Mouse (Mus musculus) cortical plate, adult 2 months (tissue): ENCODE results near the gene Cbx1. TPM values are rescaled to one million over a fixed set of nuclear protein-coding genes. Genes with fewer than 3 reads are reported as not detected.
"Not testable (repeated sequence)": the region's sequence is repeated elsewhere in the genome, so short reads cannot be mapped to it uniquely, and the experiment has no call there.

Experiments
- H3K27ac ChIP-seq: fragments of 200-500 bp; 2 replicates; pipeline ENCODE4 v1.5.1; 2012; ENCODE audit warnings: low read length, control low read depth, inconsistent platforms; ENCODE audit not compliant: insufficient read depth
- H3K4me1 ChIP-seq: fragments of 200-500 bp; 2 replicates; pipeline ENCODE4 v1.6.1; 2011; ENCODE audit warnings: low read length; ENCODE audit not compliant: control insufficient read depth, insufficient read depth
- H3K4me3 ChIP-seq: fragments of 200-500 bp; 2 replicates; pipeline ENCODE4 v1.5.1; 2011; ENCODE audit warnings: mild to moderate bottlenecking, low read length, control low read depth; ENCODE audit not compliant: insufficient read depth
- CTCF ChIP-seq: fragments of 200-500 bp; IDR thresholded peaks from 2 replicates; pipeline ENCODE4 v1.5.1; 2011; ENCODE audit warnings: mild to moderate bottlenecking, control low read depth, low read length; ENCODE audit not compliant: insufficient read depth; ENCODE audit errors: extremely low read depth
- POLR2A ChIP-seq: fragments of 200-500 bp; IDR thresholded peaks from 2 replicates; pipeline ENCODE4 v1.6.1; 2011; ENCODE audit warnings: mild to moderate bottlenecking, low read length, control low read depth; ENCODE audit not compliant: insufficient read depth; ENCODE audit errors: extremely low read depth
- polyA plus RNA-seq: library from polyadenylated mRNA; depleted of rRNA; stranded (reverse); fragments of >200 nt; gene quantifications from 2 replicates; pipeline ENCODE4 v1.2.3, GENCODE M21; 2012; rRNA removed

Gene Cbx1
- polyA plus RNA-seq, 1 experiment = 27.1 TPM

DNA sequence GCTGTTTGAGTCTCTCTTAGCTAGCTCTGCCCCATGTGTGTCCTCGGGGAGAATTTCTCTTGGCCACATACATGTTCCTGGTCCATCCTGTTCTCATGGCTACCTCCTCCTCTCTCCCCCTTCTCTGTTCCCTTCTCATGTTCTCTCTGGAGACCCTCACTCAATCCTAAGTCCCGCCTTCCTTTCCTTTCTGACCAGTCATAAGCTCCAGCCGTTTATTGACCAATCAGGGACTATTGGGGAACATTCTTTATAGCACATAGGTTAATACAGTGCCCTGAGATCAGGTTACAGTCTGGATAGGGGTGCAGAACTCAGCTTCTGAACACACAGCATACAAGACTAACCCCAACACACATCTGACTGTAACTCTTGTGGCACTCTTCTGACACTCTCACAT lies 58.3 kb downstream of the Cbx1 start:
- H3K4me3 ChIP-seq = no peak overlapping the region
- no peak for TF ChIP-seq CTCF
- no peaks in the 10 kb centered on the region for H3K4me1 ChIP-seq
- no peak overlapping the region for H3K27ac ChIP-seq

DNA sequence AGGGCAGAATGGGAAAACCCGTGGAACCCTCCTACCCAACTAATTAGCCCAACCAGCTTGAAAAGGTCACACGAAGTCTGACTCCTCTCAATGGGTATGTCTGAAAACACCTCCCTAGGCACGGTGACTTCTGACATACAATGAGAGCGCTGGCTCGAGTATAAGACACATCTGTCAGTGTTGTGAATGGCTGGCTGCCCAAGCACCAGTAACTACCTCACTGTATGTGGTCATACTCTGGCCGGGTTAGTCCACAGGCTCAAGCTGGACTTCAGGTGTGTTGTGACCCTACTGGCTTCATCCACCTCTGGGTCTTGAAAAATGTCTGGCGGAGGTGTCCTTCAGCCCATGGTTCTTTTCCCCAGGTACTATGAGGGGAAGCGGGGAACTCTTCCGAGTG lies 59.8 kb downstream of the Cbx1 start:
- Histone ChIP-seq H3K4me1 (no peaks in the 10 kb centered on the region), H3K4me3 (no peak overlapping the region), H3K27ac (no peak overlapping the region)
- TF ChIP-seq POLR2A (no peak), CTCF (no peak)

DNA sequence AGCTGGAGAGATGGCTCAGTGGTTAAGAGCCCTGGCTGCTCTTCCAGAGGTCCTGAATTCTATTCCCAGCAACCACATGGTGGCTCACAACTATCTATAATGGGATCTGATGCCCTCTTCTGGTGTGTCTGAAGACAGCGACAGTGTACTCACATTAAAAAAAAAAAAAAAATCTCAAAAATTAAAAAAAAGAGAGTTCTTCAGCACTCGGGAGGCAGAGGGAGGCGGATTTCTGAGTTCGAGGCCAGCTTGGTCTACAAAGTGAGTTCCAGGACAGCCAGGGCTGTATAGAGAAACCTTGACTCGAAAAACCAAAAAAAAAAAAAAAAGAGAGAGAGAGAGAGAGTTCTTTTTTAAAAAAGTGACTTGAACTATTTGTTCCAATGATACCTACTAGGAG lies 60.2 kb downstream of the Cbx1 start:
- not testable (repeated sequence) for H3K27ac ChIP-seq, H3K4me1 ChIP-seq
- peak overlapping the region; percentile 36; the same call in 1 of the 2 replicates for H3K4me3 ChIP-seq

DNA sequence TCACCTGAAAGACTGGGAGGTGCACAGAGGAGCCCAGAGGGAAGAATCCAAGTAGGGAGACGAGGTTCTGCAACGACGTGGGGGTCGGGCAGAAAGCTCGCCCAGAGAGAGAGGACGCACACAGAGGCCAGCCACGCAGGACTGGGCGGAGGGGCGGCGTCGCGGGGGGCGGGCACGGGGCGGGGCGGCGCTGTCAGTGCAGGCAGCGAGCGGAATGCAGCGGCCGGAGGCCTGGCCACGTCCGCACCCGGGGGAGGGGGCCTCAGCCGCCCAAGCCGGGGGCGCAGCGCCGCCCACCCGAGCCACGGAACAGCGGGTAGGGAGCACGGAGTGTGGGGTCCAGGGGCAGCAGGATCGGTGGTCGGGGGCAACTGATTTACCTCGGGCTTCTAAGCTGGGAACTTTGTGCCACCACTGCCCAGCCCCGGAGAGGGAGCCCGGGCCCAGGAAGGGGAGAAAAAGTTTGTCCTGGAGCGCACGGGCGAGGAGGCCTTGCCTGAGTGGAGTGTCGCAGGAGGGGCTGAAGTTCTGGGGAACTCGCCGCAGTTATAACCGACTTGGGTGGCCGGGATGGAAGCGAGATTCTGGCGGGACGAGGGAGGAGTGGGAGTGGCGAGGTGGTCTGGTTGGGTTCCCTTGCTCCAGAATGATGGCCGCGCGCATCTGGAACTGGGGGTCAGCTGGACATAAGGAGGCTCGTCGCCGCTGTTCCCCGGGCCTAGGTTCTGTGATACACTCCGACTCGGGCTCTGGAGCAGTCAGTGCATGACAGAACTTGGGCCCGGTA lies 60.9 kb downstream of the Cbx1 start, which contains the start of gene Copz2:
TSS of gene Copz2 (plus strand) at position 190 of the 787 bp plus-strand sequence.
- Histone ChIP-seq H3K27ac (no peak within 1 kb of the TSS), H3K4me3 (peak within 1 kb of the TSS; percentile 36), H3K4me1 (no peaks in the 10 kb centered on the region)
- TF ChIP-seq CTCF (no peak), POLR2A (no peak)

DNA sequence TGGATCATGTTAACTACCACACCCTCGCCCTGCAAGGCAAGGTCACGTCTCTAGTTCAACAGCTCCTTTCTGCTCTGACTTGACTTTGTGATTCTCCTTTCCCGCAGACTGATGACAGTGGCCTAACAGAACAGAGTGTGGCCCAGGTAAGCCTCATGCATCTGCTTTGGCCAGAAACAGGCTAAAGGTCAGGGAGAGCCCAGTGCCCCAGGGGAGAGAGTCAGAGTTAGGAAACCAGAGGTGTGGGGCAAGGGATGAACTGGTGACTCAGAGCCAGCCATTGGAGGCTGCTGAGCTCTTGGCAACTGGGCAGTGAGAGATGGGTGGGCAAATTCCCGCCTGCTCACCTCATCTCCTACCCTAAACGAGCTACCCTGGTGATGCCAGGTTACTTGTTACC lies 68.5 kb downstream of the Cbx1 start:
- TF ChIP-seq CTCF = no peak
- no peak for TF ChIP-seq POLR2A
- Histone ChIP-seq H3K4me3 (no peak overlapping the region), H3K4me1 (peaks cover 2% of the 10 kb centered on the region; the same call in 1 of the 2 replicates), H3K27ac (no peak overlapping the region)

Other genes starting within 250 kb of the Cbx1 start
- gene Snx11, start 11.6 kb upstream of the Cbx1 start, polyA plus RNA-seq = 42.9 and 46.0 TPM in 2 replicates
- gene Nfe2l1, start 40.8 kb downstream of the Cbx1 start, polyA plus RNA-seq = 202 and 207 TPM in 2 replicates
- gene Copz2, start 60.7 kb downstream of the Cbx1 start, polyA plus RNA-seq = 14.2 and 14.7 TPM in 2 replicates
- gene Cdk5rap3, start 127.4 kb downstream of the Cbx1 start, polyA plus RNA-seq = 42.9 and 44.8 TPM in 2 replicates
- not detected in 2 replicates for gene Prr15l, start 139.0 kb downstream of the Cbx1 start, polyA plus RNA-seq
- gene Pnpo, start 154.9 kb downstream of the Cbx1 start, polyA plus RNA-seq = 40.8 and 41.4 TPM in 2 replicates
- gene Sp2, start 193.8 kb downstream of the Cbx1 start, polyA plus RNA-seq = 10.3 and 10.4 TPM in 2 replicates
- gene Sp6, start 224.3 kb downstream of the Cbx1 start, polyA plus RNA-seq = 0.69 and 0.85 TPM in 2 replicates
- 4.4 and 6.3 TPM in 2 replicates for gene Scrn2, start 240.8 kb downstream of the Cbx1 start, polyA plus RNA-seq